Mouse (Mus musculus): ENCODE measurements around the gene Ppara. TPM values are rescaled to one million over a fixed set of nuclear protein-coding genes. Genes with fewer than 3 reads are reported as not detected.
"Not testable (repeated sequence)": the region's sequence is repeated elsewhere in the genome, so short reads cannot be mapped to it uniquely, and the experiment has no call there.

Ppara gene
- total RNA-seq, 2 experiments from 2014 or later: 44.7 to 58.8 TPM

DNA sequence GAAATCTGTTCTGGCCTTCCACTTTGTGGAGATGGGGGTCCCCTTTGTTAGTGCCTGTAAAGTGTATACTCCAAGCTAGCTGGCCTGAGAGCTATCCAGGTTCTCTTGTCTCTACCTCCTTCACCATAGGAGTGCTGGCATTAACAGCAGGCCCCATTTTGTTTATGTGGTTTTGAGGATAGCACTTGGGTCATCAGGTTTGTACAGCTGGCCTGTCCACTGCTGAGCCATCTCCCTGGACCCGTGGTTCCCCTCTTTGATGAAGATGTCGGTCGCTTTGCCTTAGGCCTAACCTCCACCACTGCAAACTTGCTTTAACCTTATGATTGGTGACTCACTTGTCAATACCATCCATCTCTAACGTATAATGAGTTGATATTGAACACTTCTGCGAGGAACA lies 13.2 kb downstream of the Ppara start:
- intact Hi-C loops (cut with DNase I): no loop called here

DNA sequence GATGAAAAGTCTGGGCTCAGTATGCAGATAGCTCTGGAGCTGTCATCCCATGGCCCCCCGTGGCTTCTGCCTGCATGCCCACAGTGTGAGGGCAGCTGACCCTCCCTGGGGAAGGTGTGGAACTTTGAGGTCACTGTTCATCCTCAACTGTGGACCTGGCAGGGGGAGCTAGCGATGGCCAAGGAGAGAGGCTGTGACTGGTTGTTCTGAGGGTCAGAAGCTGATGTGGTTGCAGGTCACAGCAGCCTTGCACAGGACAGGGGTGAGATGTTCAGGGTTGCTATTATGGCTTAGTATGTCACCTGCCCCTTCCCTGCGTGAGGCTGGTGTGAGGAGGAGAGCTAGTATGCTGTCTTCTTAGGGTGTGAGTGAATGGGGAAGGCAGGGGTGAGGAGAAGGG lies 13.7 kb downstream of the Ppara start:
- DNase-seq (ENCODE audit: low spot score): no peak
- intact Hi-C loops (cut with DNase I): no loop called here

More for the DNA sequence above, 13.2 kb downstream of the Ppara start:
- DNase-seq (ENCODE audit: low spot score): no peak

DNA sequence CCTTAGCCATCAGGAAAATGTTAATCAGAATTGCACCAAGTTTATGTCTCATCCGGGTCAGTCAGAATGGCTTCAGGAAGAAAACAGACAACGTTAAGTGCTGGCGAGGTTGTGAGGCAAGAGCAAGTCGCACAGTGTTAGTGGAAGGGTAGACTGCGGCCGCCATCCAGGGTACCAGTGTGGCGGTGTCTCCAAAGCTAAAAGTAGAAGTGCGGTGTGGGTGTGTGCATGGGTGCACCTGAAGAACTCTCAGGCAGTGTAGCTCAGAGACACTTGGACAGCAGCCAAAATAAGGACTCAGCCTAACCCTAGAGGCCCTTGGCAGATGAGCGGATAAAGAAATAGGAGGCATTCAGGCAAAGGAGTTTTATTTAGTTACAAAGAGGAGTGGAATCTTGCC lies 14.4 kb downstream of the Ppara start:
- intact Hi-C loops (cut with DNase I): no loop called here

DNA sequence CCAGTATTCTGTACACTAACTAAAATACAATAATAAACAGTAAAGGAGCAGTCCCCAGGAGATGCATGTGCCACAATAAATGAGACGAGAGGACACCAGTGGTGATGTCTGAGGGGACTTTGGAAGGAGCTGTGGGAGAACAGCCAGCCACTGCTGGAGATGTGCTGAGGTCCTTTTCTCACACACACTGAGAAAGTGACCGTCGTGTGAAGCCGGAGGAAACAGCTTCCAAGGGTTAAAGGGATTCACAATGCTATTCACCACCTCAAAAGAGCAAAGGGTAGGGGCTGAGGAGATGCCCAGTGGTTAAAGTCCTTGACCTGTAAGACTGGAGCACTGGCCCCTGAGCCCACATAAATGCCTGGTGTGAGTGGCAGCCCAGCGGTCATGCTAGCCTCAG lies 15.3 kb downstream of the Ppara start:
- intact Hi-C loops (cut with DNase I): no loop called here
- no peak for DNase-seq (ENCODE audit: low spot score)

More for the DNA sequence above, 14.4 kb downstream of the Ppara start:
- DNase-seq (ENCODE audit: low spot score): no peak

DNA sequence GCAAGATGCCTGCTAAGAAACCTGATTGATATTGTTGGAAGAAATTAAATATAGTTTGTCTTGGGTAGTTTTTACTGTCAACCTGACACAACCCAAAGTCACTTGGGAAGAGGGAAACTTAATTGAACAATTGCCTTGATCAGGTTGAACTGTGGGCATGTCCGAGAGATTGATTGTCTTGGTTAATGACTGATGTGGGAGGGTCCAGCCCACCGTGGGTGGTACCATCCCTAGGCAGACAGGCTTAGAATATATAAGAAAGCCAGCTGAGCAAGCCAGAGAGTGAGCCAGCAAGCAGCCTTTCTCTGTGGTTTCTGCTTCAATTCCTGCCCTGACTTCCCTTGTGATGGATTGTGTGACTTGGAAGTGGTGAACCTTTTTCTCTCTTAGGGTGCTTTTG lies 17.9 kb downstream of the Ppara start:
- intact Hi-C loops (cut with DNase I): no loop called here
- no peak for DNase-seq (ENCODE audit: low spot score)

DNA sequence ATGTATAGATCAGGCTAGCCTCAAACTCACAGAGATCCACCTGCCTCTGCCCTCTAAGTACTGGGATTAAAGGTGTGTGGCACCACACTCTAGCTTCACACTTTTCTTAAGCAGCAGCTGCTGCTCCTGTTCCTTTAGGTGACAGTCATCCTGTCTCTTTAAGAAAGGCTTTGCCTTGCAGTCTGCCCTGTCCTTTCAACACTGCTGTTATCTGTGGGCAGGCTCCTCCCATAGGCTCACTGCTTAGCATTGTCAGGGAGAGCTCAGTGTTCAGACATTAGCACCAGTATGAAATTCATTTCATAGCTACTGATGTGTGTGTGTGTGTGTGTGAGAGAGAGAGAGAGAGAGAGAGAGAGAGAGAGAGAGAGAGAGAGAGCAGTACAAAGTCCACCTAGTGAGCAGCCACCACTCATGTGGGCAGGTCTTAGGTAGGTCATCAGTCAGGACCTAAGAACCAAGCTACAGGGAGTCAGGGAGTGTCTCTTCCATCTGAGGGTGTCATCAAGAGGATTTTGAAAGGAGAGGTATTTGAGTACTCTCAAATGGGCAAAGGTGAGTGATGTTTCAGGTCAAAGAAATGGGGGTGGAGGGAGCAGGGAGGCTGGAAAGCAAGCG lies 19.4 kb downstream of the Ppara start:
- DNase-seq (ENCODE audit: low spot score): no peak
- intact Hi-C loops (cut with DNase I): no loop called here

DNA sequence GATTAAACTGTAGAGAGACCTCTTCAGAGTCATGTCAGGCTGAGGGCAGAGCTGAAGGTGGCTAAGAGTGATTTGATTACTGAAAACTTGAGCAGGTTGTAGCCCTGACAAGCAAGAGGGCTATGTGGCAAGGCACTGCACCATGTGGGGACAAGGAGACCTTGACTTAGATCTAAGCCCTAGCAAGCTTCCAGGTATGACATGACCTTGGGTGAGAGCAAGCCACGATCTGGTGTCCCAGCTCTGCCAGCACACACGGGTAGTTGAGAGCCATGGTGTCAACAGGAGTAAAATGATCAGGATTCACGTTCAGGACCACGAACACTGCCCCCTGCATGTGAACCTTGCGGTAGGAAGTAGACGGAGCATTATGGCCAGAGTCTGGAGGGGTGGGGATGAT lies 20.4 kb downstream of the Ppara start:
- intact Hi-C loops (cut with DNase I): no loop called here

DNA sequence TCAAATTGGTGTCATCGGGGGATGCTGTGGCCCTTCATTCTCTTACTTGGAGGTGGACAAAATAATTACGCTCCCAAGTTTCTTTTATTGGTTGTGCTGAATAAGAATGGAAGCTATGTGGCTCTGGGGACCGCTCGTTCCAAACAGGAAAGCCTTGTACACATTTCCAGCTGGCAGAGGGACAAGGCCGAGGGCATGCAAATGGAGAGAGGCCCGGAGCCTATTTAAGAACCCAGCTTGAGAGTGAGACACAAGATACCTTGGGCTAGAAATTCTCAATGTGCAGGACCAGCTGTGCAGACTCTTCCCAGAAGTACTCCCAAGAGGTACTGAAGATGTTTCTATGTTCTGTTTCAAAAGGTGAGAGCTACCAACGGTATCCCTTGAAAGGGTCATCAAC lies 21.8 kb downstream of the Ppara start:
- DNase-seq (ENCODE audit: low spot score): no peak
- intact Hi-C loops (cut with DNase I): no loop called here

More for the DNA sequence above, 20.4 kb downstream of the Ppara start:
- no peak for DNase-seq (ENCODE audit: low spot score)

DNA sequence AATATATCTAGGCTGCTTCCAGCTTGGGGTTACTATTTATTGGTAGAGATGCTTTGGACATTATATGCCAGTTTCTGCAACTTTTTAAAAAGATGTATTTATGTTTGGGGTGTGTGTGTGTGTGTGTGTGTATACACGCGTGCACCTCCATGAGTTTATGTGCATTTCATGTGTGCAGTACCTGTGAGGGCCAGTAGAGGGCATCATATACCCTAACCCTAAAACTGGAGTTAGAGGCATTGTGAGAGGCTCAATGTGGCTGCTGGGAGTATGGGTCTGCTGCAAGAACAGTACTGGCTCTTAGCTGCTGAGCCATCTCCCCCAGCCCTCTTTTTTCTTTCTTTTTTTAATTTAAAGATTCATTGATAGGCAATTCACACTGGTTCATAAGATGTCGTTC lies 23.0 kb downstream of the Ppara start:
- intact Hi-C loops (cut with DNase I): no loop called here
- no peak for DNase-seq (ENCODE audit: low spot score)

DNA sequence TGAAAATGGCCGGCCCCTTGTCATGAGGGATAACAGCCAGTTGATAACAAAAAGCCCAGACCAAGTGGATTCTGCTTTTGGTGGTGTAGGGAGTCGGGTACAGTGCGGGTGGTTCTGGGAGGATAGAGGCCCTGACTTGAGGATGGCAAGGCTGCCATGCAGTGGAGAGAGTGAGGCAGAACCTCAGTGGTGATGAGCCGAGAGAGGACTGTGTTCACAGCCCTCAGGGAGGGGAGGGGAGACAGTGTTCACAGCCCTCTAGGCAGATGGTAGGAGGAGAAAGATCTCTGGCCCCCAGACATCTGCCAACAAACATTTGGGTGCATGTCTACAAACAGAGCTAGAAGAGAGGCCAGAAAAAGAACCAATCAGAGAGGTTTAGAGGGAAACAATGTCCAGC lies 28.0 kb downstream of the Ppara start:
- intact Hi-C loops (cut with DNase I): no loop called here

DNA sequence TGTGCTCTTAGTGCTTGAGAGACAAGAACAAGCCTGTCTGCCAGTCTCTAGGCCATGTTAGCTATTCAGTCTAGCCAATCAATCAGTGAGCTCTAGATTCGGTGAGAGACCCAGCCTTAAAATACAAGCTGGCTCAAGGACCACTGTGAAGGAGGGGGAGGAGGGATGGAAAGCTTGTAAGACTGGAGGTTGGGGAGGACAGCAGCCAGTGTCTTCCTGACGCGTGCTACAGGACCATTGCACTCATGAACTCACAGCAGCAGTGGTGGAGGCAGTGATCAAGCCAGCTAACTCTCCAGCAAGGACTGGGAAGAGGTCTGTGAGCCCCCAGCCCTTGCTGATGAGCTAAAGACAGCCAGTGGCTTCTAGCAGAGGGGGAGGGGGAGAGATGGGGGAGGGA lies 30.2 kb downstream of the Ppara start:
- intact Hi-C loops (cut with DNase I): no loop called here
- no peak for DNase-seq (ENCODE audit: low spot score)

More for the DNA sequence above, 28.0 kb downstream of the Ppara start:
- DNase-seq (ENCODE audit: low spot score): no peak

DNA sequence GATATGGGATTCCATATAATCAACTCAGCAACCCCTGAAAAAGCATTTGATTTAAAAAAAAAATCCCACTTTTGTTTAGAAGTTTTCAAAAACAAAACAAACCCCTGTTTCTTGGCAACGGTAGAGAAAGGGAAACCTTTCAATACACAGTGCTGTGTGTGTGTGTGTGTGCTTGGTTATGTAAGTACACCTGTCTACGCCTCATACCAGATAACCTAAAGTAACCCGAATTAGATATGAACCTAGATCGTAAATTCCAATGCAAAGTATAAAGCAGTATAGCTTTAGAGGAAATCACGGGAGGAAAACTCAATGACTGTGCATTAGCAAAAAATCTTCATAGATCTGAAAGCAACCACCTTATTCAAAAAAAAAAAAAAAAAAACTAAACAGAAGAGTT lies 31.9 kb downstream of the Ppara start:
- DNase-seq (ENCODE audit: low spot score): no peak
- intact Hi-C loops (cut with DNase I): no loop called here

DNA sequence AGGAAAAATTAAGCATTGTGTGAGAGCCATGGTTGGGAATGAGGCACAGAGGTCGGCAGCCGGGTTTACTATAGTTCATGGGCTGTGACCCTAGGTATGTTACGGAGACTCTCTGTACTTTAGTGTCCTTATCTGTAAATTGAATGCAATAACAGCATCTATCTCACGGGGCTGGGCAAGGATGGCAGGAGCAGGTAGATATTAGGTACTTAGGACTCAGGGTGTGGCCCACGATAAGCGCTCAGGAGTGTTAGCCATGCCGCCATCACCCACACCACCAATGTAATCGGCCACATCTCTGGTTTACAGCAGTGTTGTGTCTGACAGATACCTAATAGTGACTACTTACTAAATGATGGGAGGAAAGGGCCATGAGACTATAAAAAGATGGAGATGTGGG lies 34.2 kb downstream of the Ppara start:
- intact Hi-C loops (cut with DNase I): no loop called here

DNA sequence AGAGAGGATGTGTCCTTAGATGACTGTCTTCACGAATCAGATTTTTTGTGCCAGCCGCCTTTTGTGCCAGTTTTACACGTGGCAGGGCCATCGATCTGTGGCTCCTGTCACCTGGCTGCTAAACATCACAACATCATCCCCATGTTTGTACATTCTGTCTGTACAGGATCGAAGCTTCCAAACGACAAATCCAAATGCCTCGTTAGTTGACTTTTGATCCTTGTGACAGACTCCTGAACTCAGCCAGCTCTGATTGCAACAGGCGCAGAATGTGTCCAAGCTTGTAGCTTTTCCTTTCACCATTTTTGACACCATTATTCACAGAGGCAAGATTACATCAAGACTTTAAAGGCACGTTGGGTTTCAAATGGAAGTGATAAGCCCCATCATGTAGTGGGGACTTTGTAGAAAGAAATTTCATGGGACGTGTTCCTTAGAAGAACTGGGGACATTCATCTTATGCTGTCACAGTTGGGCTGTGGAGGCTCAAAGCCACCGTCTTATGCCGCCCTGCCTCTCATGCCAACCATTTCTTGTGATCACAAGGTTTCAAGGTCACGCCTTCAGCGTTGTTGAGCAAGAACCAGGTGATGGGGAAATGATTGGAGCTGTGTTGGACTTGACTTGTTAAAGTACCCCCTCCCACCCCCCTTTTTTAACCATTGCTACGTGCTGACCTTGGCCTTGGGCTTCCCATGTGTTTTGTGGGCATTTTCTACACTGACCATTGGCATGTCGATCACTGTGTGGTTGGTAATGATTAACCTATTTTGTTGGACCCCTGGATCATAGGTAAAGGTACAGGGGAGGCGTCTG lies 36.7 kb downstream of the Ppara start:
- intact Hi-C loops (cut with DNase I): no loop called here
- DNase-seq (ENCODE audit: low spot score): no peak

More for the DNA sequence above, 34.2 kb downstream of the Ppara start:
- no peak for DNase-seq (ENCODE audit: low spot score)

DNA sequence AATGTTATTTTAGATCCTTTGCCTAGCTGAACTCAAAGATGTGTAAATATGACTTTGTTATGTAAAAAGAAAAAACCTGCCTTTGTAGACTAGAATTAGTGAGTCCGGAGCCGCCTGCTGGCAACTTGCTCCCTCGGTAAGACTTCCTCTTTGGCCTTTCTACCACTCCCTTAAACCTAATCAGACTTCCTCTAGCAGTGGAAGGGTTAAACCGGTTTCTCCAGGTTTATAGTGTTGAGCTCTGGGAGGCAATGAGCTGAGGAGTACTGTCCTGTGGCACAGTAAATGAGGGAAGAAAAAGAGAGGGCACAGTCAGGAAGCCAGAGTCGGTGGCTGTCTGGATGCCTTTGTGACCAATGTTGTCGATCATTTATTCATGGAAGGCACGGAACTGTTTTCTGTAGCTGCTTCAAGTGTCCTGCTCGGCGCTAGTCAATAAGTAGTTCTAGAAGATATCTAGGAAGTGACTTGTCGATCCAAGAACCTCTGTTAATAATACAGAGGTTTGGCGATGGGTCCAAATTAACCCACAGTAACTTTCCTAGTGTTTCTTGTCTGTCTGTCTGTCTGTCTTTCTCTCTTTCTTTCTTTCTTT lies 37.5 kb downstream of the Ppara start:
- intact Hi-C loops (cut with DNase I): no loop called here
- DNase-seq (ENCODE audit: low spot score): no peak

DNA sequence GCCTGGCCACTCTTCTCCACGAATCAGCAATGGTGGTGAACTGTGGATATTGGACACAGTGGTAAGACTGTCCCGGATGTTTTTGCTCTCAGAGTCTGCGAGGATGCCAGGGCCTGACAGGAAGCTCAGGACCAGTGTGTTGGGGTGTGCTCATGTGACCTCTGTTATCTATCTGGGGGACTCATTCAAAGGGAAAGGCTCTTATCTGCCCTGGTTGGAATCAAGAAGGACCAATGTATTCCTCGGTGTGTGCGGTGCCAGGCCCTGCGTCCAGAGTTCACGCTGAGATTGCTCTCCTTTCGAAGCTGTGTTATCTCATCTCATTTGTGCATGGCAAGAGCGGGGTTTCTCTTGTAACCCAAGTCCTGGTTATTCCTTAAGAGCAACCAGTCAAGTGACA lies 39.6 kb downstream of the Ppara start:
- intact Hi-C loops (cut with DNase I): no loop called here
- no peak for DNase-seq (ENCODE audit: low spot score)

DNA sequence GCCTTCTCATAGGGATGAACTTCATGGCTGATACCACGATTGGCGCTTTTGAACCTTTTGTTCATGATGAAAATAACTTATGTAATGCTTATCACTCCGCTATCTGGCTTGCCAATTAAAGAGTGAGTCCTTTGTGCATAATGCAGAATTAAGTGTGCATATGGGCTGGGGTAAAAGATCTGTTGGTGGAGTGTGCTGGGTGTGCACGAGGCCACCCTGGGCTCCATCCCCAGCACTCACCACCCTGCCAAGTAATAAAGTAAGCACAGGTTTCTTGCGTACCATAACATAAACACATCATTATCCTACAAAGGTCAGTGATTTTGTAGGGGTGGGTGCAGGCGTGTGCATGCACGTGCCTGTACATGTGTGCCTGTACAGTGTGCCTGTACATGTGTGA lies 40.2 kb downstream of the Ppara start:
- no peak for DNase-seq (ENCODE audit: low spot score)
- intact Hi-C loops (cut with DNase I): no loop called here

DNA sequence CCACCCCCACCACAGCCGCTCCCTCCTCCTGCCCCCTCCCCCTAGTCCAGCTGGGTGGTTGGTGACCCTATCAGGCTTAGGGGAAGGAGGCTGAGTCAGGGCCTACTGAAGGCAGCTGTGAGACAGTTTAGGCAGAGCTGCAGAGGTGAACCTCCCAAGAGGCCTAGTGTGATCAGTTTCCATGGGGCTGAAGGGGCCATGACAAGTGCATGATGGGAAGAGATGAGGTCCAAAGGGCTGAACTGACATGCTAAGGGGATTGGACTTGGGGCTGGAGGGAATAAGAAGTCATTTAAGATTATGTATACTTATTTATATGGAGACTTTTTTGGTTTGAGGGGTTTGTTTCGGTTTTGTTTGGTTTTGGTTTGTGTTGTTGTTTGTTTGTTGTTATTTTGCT lies 41.5 kb downstream of the Ppara start:
- intact Hi-C loops (cut with DNase I): no loop called here

DNA sequence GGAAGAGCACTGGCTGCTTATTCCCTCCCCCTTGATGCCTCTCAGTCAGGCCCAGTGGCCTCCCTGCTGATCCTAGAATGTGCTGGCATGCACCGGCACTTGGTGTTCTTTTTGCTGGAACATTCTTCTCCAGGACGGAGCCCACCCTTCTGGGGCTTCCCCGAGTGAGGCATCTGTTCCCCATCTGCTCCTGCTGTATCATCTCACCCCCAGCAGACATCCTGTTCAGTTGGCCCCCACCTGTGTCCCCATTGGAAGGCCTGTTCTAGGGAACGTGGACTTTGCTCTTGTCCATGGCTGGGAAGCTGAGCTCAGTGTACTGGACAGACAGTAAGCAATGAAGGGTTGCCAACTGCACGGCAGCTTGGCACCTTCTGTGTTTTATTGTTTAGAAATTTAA lies 42.0 kb downstream of the Ppara start:
- intact Hi-C loops (cut with DNase I): no loop called here
- no peak for DNase-seq (ENCODE audit: low spot score)

More for the DNA sequence above, 41.5 kb downstream of the Ppara start:
- DNase-seq (ENCODE audit: low spot score): no peak

DNA sequence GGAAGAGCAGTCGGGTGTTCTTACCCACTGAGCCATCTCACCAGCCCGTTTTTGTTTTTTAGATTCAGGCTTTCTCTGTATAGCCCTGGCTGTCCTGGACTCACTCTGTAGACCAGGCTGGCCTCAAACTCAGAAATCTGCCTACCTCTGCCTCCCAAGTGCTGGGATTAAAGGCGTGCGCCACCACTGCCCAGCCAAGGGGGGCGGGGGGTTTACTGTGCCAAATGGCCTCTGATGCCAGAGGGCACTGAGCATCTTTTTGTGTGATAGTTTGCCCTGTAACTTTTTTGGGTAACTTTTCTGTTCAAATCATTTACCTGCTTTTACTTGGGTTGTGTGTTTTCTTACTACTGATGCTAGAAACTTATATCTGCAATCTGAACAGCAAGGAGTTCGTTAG lies 44.1 kb downstream of the Ppara start:
- intact Hi-C loops (cut with DNase I); DNase-seq (ENCODE audit: low spot score): not testable (repeated sequence)

DNA sequence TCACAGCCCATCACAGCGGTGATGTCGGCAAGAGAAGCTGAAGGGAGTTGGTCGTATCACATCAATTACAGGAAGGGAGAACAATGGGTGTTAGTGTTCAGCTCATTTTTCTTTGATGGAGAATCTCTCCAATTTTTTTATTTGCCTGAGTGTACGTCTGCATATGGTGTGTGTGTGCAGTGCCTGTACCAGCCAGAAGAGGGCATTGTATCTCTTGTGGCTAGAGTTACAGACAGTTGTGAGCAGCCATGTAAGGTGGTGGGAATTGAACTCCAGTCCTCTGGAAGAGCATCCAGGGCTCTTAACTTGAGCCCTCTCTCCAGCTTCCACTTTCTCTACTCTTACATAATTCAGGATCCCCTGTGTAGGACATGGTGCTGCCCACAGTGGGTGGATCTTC lies 48.4 kb downstream of the Ppara start:
- intact Hi-C loops (cut with DNase I): no loop called here

More for the DNA sequence above, 48.4 kb downstream of the Ppara start:
- DNase-seq (ENCODE audit: low spot score): no peak

Measured in heart, postnatal 25 days (tissue).